Mouse (Mus musculus) testis, adult 2 months (tissue): ENCODE data around the gene Slc5a6. TPM values are rescaled to one million over a fixed set of nuclear protein-coding genes. Genes with fewer than 3 reads are reported as not detected.
"Not testable (repeated sequence)": the region's sequence is repeated elsewhere in the genome, so short reads cannot be mapped to it uniquely, and the experiment has no call there.

ENCODE experiments used
- H3K27ac ChIP-seq: fragments of 200-500 bp; 2 replicates; pipeline ENCODE4 v1.5.1; 2012; ENCODE audit warnings: low read depth, low read length; ENCODE audit not compliant: control insufficient read depth, insufficient read depth
- H3K27me3 ChIP-seq: fragments of 200-500 bp; 2 replicates; pipeline ENCODE4 v1.6.1; 2012; ENCODE audit warnings: mild to moderate bottlenecking, low read length, moderate library complexity; ENCODE audit not compliant: control insufficient read depth, insufficient read depth
- H3K36me3 ChIP-seq: fragments of 200-500 bp; 2 replicates; pipeline ENCODE4 v1.6.1; 2012; ENCODE audit warnings: mild to moderate bottlenecking, low read length; ENCODE audit not compliant: control insufficient read depth, insufficient read depth
- H3K4me1 ChIP-seq: fragments of 200-500 bp; 2 replicates; pipeline ENCODE4 v1.6.1; 2012; ENCODE audit warnings: low read length; ENCODE audit not compliant: control insufficient read depth, insufficient read depth
- H3K4me3 ChIP-seq: fragments of 200-500 bp; 2 replicates; pipeline ENCODE4 v1.5.1; 2012; ENCODE audit warnings: low read depth, mild to moderate bottlenecking, low read length, moderate library complexity, mixed read lengths; ENCODE audit not compliant: control insufficient read depth
- CTCF ChIP-seq: fragments of 200-500 bp; IDR thresholded peaks from 2 replicates; pipeline ENCODE4 v1.5.1; 2012; ENCODE audit warnings: low read depth, mild to moderate bottlenecking, inconsistent platforms, low read length, moderate library complexity; ENCODE audit not compliant: control insufficient read depth, insufficient read depth, insufficient replicate concordance
- POLR2A ChIP-seq: fragments of 200-500 bp; IDR thresholded peaks from 2 replicates; pipeline ENCODE4 v1.6.1; 2012; ENCODE audit warnings: low read depth, mild to moderate bottlenecking, inconsistent platforms, low read length, moderate library complexity; ENCODE audit not compliant: control insufficient read depth
- polyA plus RNA-seq: library from polyadenylated mRNA; depleted of rRNA; stranded (reverse); fragments of >200 nt; gene quantifications from 2 replicates; pipeline ENCODE4 v1.2.3, GENCODE M21; 2012

Gene Slc5a6
- polyA plus RNA-seq, 1 experiment: 5.4 TPM

GRCm38 (mm10) chr5:31055216-31056140 lies 6.8 kb upstream of the Slc5a6 start:
- no peak for TF ChIP-seq CTCF
- TF ChIP-seq POLR2A: no peak
- Histone ChIP-seq H3K27me3 (no peaks in the 10 kb centered on the region), H3K4me3 (peak overlapping the region; percentile 65), H3K27ac (peak overlapping the region; percentile 52), H3K4me1 (peaks cover 12% of the 10 kb centered on the region), H3K36me3 (no peaks in the 10 kb centered on the region)

DNA sequence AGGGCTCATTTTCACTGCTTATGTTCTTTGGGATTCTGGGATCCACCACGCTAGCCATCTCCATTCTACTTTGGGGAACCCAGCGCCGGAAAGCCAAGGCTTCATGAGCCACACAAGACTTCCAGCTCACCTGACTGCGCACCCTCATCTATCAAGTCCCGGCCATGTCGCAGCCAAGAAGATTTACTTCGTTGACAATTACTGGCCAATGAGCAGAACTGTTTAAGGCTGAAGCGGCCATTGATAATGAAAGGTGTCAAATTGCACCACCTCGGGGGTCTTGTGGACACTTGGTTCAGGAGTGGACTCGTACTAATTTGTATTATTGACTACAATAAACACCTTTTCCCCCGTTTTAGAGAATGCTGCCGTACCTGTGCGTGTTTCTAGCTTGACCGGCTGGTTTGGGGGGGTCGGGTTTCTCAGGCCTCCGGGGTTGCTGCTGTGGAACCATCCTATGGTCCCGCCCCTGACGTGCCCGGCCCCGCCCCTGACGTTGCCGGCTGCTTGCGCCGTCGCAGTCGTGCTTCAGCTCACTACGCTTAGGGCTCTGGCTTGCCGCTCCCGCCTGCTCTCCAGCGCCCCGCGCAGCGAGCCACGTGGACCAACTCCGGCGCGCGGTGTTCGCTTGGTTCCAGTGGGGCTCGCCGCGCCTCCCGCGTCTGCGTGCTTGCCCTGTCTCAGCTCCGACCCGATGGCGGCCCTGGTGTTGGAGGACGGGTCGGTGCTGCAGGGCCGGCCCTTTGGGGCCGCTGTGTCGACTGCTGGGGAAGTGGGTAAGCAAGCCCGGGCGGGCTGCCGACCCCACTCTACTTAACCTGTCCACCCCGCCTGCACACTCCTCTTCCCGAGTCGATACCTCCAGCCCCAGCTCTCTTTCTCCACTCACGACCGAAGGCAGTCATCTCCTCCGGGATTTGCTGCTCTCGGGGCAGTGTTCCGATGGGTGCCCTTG lies 5.8 kb upstream of the Slc5a6 start, which contains the start of gene Cad:
Cad (plus strand) TSS at position 520 of the 955 bp plus-strand sequence.
- Histone ChIP-seq H3K4me3 (peak within 1 kb of the TSS; percentile 65), H3K36me3 (no peaks in the 10 kb centered on the region), H3K27ac (peak within 1 kb of the TSS; percentile 52), H3K4me1 (peaks cover 12% of the 10 kb centered on the region), H3K27me3 (no peaks in the 10 kb centered on the region)
- TF ChIP-seq POLR2A (peak; percentile 52), CTCF (no peak)

GRCm38 (mm10) chr5:31053728-31054127 lies 5.0 kb upstream of the Slc5a6 start:
- Histone ChIP-seq H3K27ac (peak overlapping the region; percentile 37; the same call in 1 of the 2 replicates), H3K4me1 (peaks cover 12% of the 10 kb centered on the region)
- H3K4me3 ChIP-seq, H3K27me3 ChIP-seq, H3K36me3 ChIP-seq: not testable (repeated sequence)

GRCm38 (mm10) chr5:31050427-31050826 lies 1.7 kb upstream of the Slc5a6 start:
- peaks cover 17% of the 10 kb centered on the region for H3K4me1 ChIP-seq
- H3K27ac ChIP-seq: no peak overlapping the region
- H3K36me3 ChIP-seq: no peaks in the 10 kb centered on the region
- H3K4me3 ChIP-seq: no peak overlapping the region
- H3K27me3 ChIP-seq: no peaks in the 10 kb centered on the region
- TF ChIP-seq POLR2A (no peak), CTCF (no peak)

- Histone ChIP-seq H3K27ac (peak within 1 kb of the TSS; percentile 89), H3K4me3 (peak within 1 kb of the TSS; percentile 91), H3K27me3 (no peaks in the 10 kb centered on the region), H3K36me3 (no peaks in the 10 kb centered on the region), H3K4me1 (peaks cover 5% of the 10 kb centered on the region)
- TF ChIP-seq CTCF (no peak), POLR2A (peak; percentile 96)
Observed at GRCm38 (mm10) chr5:31047848-31048762, 619 bp downstream of the Slc5a6 start, which contains the start of gene Atraid. Gene Atraid, plus strand, starts transcription at chr5:31048312.

- no peaks in the 10 kb centered on the region for H3K27me3 ChIP-seq
- H3K4me3 ChIP-seq: no peak overlapping the region
- no peak overlapping the region for H3K27ac ChIP-seq
- H3K4me1 ChIP-seq: peaks cover 5% of the 10 kb centered on the region
- TF ChIP-seq POLR2A: no peak
- TF ChIP-seq CTCF: no peak
- no peaks in the 10 kb centered on the region for H3K36me3 ChIP-seq
Observed at GRCm38 (mm10) chr5:31047074-31047473, 1.6 kb downstream of the Slc5a6 start.

DNA sequence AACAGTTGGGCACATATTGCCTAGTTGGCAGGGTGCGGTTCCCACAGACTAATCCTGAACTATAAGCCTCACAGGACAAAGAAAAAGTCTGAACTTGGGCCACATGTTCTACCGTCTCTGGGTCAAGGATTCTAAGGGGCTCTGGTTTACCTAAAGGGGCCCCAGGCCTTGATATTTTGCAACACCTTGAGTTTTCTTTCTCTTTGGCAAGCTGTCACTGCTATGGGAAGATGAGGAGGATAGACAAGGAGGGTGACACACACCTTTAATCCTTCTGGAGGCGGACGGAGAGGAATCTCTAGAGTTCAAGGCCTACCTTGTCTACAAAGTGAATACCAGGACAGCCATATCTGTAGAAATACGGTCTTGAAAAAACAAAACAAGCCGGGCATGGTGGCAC lies 2.3 kb downstream of the Slc5a6 start:
- TF ChIP-seq CTCF: no peak
- no peaks in the 10 kb centered on the region for H3K27me3 ChIP-seq
- no peaks in the 10 kb centered on the region for H3K36me3 ChIP-seq
- H3K27ac ChIP-seq: no peak overlapping the region
- peaks cover 5% of the 10 kb centered on the region for H3K4me1 ChIP-seq
- no peak overlapping the region for H3K4me3 ChIP-seq
